Mouse (Mus musculus) embryo, embryonic 11 days (tissue): ENCODE measurements around the gene Nos1ap.
A peak's percentile ranks its signal among the peaks of the same experiment; 100 is the strongest.

ENCODE experiments used
- DNase-seq: peaks from one replicate; pipeline ENCODE4 v3.0.0-alpha.2; 2015

The Nos1ap gene

DNA sequence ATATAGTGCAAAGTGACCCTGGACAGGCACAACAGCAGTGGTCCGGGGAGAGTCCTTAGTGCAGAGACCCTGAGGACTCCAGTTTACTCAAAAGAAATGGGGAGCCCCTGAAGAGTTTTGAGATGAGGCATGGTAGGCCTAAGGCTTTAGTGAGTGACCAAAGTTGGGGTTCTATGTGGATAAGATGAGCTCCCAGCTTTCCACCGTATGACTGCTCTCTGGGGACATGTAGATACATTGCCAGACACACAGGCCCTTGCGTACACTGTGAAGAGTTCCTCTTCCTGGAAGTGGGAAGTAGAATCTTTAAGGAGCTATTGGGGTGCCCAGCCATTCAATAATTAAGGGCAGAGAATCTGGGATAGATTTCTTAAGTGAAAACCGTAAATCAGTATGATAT is 90.2 kb downstream of the Nos1ap start:
- no peak for DNase-seq

DNA sequence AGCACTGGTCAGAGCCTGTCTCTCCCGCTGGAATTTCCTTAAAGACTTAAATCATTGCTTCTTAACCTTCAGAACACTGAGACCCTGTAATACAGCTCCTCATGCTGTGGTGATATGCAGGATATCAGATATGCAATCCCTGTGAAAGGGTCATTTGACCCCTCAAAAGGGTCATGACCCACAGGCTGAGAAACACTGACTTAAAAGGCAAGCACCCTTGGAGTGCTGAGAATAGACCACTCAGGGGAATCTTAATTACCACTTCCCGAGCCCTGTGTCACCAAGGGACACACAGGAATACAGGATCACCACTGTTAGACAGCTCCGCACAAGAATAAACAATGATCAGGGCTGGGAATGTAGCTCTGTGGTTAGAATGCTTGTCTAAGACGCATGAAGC is 91.0 kb downstream of the Nos1ap start:
- DNase-seq, result no peak

DNA sequence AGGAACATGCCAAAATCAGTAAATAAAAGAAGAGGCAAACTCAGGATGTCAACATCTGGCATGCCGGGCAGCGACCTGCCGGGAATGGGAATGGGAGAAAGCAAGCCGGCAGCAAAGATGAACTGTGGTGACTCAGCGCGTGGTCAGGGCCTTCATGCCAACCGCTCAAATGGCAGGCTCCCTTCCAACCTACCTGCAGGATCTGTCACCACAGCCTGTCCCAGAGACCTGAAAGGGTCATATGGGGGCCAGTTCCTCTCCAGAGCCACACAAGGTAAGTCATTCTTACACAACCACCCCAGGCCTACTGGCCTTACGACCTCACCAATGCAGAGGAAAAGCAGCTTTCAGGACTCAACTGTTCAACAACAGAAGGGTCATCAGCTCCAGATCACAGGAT is 93.4 kb downstream of the Nos1ap start:
- DNase-seq, result no peak

DNA sequence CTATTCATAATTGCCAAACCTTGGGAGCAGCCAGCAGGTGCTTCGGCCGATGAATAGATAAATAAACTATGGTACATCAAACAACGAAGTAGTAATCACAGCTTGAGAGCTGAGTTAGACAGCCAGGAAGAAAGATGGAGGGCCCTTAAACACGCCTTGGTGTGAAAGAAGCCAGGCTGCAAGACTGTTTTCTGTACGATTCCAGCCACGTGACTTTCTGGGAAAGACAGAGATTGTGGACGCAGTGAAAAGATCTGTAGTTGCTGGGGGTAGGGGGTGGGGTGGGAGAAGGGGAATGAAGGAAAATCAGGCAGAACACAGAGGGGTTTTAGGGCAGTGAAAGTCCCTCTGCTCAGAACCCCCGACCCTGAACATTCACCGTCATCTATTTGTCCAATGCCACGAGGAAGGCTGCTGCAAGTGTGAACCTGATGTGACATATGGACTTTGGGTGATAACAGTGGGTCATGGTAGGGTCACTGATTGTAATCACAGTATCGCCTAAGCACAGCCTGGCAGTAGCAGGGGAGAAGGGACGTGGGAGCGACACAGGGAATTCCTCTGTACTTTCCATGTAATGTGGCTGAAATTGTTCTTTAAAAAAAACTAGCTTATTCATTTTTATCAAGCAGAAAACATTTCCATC is 94.0 kb downstream of the Nos1ap start:
- DNase-seq, result no peak

DNA sequence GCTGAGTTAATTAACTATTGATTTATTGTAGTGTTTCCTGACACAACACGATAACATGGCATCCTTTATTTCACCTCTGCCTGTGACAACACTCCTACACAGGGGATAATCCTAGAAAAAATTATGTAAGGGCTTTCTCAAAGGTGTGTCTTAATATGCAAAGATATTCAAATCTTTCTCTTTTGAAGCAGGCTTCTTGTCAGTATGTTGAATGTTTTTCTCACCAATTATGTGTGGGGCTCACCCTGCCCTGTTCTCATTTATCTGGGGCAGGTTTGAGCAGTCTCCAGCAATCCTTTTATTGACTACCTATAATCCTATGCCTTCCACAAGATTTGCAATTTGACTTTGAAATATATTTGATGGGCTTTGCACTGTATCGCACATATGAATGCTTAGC is 97.1 kb downstream of the Nos1ap start:
- DNase-seq, result no peak

- DNase-seq, result no peak
These were observed 97.6 kb downstream of the Nos1ap start for GRCm38 (mm10) chr1:170492027-170492426.

DNA sequence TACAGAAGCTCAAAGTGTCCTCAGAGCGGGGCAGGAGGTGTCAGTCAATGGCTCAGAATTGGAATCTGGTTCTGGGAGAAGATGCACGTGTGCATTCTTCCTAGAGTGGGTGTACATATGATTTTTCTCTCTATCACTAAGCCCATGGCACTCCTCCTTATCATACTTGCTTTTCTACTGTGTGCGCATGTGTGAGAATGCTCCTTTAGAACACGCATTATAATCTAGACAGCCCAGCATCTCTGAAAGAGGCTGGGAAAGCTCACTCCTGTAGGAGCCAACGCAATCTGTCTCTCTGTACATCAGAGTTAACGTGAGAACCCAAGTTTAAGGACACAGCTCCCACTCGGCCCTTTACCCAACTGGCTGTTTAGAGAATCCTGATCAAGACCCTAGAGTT is 99.7 kb downstream of the Nos1ap start:
- DNase-seq, result no peak

GRCm38 (mm10) chr1:170489450-170489849 is 100.2 kb downstream of the Nos1ap start:
- DNase-seq, result no peak

DNA sequence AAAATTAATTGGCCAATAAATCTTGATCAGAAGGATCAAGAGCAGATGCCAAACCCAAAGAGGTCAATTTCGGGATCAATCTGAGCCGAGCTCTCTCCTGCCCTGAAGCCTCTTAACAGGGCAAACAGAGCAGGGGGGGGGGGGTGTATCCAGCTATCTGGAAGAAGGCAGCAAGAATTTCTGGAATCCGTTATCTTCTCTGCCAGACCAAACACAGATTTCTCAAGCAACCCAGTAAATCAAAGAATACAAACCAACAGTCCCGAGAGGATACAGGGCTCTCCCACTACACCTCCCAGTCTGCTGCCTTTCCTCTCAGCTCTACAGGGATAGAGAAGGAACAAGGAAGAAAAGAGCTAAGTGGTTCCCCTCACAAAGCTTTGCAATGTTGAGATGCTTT is 104.5 kb downstream of the Nos1ap start:
- DNase-seq, result no peak

- no peak for DNase-seq
These were observed 107.3 kb downstream of the Nos1ap start for GRCm38 (mm10) chr1:170482236-170482905.

- no peak for DNase-seq
These were observed 108.6 kb downstream of the Nos1ap start for GRCm38 (mm10) chr1:170481093-170481492.

GRCm38 (mm10) chr1:170479458-170479798 is 110.2 kb downstream of the Nos1ap start:
- peak; percentile 58 for DNase-seq

GRCm38 (mm10) chr1:170478791-170479457 is 110.7 kb downstream of the Nos1ap start:
- DNase-seq, result no peak

- DNase-seq, result peak; percentile 52
These were observed 111.7 kb downstream of the Nos1ap start for GRCm38 (mm10) chr1:170477636-170478600.

GRCm38 (mm10) chr1:170473460-170473859 is 116.2 kb downstream of the Nos1ap start:
- DNase-seq, result no peak

- no peak for DNase-seq
These were observed 116.8 kb downstream of the Nos1ap start for GRCm38 (mm10) chr1:170472861-170473260.

DNA sequence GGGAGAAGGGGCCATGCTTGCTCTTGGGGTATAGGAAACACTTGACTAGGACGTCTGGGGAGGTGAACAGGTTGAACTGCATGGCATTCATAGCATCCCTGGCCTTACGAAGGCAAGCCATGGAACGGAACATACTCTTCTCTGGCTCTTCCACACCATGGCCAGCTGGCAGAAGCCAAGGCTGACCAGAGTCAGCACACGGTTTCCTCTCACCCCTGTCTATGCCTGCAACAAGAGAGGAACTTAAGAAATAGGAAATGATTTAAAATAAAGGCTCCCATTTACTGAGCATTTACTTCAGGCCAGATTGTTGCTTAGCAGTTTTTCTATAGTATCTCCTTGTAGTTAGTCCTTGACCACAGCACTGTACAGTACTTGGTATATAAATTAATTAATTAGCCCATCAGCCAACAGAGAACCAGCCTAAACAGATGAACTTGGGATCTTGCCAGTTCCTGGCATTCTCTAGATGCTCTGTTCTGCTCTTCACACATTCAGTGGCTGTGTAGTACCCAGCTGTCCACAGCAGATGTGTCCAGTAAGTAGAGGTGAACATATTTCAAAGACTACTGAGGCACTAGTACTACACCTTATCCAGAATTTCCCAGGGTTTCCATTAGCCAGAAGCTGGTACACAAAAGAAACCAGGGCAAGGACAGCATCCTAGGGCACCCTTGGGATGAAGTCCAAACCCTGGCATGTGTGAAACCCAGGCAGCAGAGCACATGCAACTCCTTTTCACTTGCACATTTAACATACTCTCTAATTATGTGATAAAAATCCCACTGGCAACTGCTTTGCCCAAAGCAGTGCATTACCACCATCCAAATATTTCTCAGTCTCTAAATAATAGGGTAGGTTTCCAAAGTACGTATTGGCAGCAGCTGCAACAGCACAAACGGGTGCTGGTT is 123.3 kb downstream of the Nos1ap start:
- DNase-seq, result no peak

GRCm38 (mm10) chr1:170462140-170462539 is 127.5 kb downstream of the Nos1ap start:
- DNase-seq, result no peak

GRCm38 (mm10) chr1:170459896-170460602 is 129.6 kb downstream of the Nos1ap start:
- DNase-seq, result no peak

DNA sequence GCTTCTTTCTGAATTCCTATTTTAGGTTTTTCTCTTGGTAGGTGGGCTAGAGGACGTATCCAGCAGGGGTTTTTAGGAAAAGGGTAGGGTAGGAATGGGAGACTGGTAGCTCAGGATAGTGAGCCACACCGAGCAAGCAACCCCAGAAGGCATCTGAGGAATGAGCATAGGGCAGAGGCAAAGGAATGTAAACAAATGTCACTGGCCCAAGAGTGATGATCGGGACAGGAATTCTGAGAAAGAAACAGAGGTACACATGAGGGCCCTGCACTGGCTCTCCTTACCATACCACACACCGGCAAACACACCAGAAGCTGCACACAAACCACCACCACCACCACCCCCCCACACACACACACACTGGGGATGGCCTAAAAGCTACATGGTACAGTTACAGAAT is 132.0 kb downstream of the Nos1ap start:
- no peak for DNase-seq
